Comparison of ENCODE assay signal across 13 mouse cellular contexts in the genomic region with DNA sequence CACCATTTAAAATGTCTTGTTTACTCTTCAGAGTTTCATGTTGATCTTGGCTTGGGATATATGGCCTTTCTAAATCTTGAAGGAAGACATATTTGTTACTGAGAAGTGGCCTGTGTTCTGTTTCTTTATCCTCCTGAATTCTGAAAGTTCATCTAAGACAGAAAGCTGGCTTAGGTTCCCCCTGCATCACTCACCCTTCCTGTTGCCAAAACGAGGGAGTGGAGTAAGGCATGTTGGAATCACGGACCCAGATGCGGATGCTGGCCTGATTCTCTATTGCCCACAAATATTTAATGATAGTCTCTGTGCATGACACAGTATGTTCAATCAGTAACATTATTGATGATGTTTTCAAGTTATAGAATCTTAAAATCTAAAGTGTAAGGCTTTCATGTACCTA.
DNase-seq lines count a peak whose midpoint lies in the region; ATAC-seq lines count a peak whose summit lies in the region.
"Had no signal": no experiment of that assay in that cellular context is flagged by ENCODE, and none has a peak within 500 bp of the region (broad histone marks: within the 10 kb centered on the region; RNA-seq: fewer than 3 reads in every experiment).

No protein-coding gene starts in this region.

- H3K36me3 ChIP-seq in kidney, embryonic 14.5 days (ENCODE audit: control insufficient read depth, insufficient read depth, low read length), result no peaks in the 10 kb centered on the region
- H3K36me3 ChIP-seq in kidney, embryonic 15.5 days, result no peaks in the 10 kb centered on the region
- H3K36me3 ChIP-seq: forebrain, embryonic 10.5 days; heart, embryonic 12.5 days; heart, embryonic 15.5 days; hindbrain, embryonic 12.5 days; hindbrain, embryonic 15.5 days had no signal

- ATAC-seq in kidney, embryonic 14.5 days (ENCODE audit: low FRiP score, low TSS enrichment), result 0 out of 2 replicates have a peak, but pooled peaks have one; percentile 55
- ATAC-seq in kidney, embryonic 15.5 days (replicated peaks; ENCODE audit: low FRiP score), result no peak

- no peak overlapping the region for H3K4me2 ChIP-seq in kidney, embryonic 14.5 days (replicated peaks; ENCODE audit: low read depth, low read length)
- H3K4me2 ChIP-seq in kidney, embryonic 15.5 days, result no peak overlapping the region
- H3K4me2 ChIP-seq: forebrain, embryonic 13.5 days; heart, embryonic 12.5 days; heart, embryonic 15.5 days; hindbrain, embryonic 12.5 days; hindbrain, embryonic 15.5 days had no signal

- no peak overlapping the region for H3K9ac ChIP-seq in kidney, embryonic 14.5 days (ENCODE audit: low read depth, low read length)
- no peak overlapping the region for H3K9ac ChIP-seq in kidney, embryonic 15.5 days
- H3K9ac ChIP-seq: forebrain, embryonic 13.5 days; heart, embryonic 12.5 days; heart, embryonic 15.5 days; hindbrain, embryonic 12.5 days; hindbrain, embryonic 15.5 days had no signal

- H3K27ac ChIP-seq in kidney, embryonic 14.5 days (ENCODE audit: low read depth, low read length), result no peak overlapping the region
- no peak overlapping the region for H3K27ac ChIP-seq in kidney, embryonic 15.5 days
- H3K27ac ChIP-seq: forebrain, embryonic 10.5 days; forebrain, embryonic 13.5 days; heart, embryonic 15.5 days; hindbrain, embryonic 12.5 days; hindbrain, embryonic 15.5 days had no signal

- WGBS in kidney, embryonic 14.5 days, result 56% methylated on average over 3 of the region's 3 CpGs
- 60% methylated on average over 3 of the region's 3 CpGs for WGBS in kidney, embryonic 15.5 days

- no peaks in the 10 kb centered on the region for H3K9me3 ChIP-seq in kidney, embryonic 14.5 days (ENCODE audit: control insufficient read depth, low read length)
- H3K9me3 ChIP-seq in kidney, embryonic 15.5 days (replicated peaks), result no peaks in the 10 kb centered on the region
- H3K9me3 ChIP-seq: forebrain, embryonic 10.5 days; forebrain, embryonic 13.5 days; heart, embryonic 12.5 days; heart, embryonic 15.5 days; hindbrain, embryonic 12.5 days; hindbrain, embryonic 15.5 days had no signal

- H3K27me3 ChIP-seq in kidney, embryonic 14.5 days (ENCODE audit: control insufficient read depth, insufficient read depth, low read length), result no peaks in the 10 kb centered on the region
- H3K27me3 ChIP-seq in kidney, embryonic 15.5 days, result no peaks in the 10 kb centered on the region
- H3K27me3 ChIP-seq: forebrain, embryonic 13.5 days; heart, embryonic 12.5 days; heart, embryonic 15.5 days; hindbrain, embryonic 12.5 days; hindbrain, embryonic 15.5 days; Patski had no signal

- no peak for DNase-seq in kidney, adult 9 months
- DNase-seq in kidney, postnatal 10 days, result peak; percentile 13
- DNase-seq in NIH3T3 (ENCODE audit: low read depth), result peak; percentile 55
- DNase-seq in right cerebral cortex, postnatal 4 days, result no peak

- no peak overlapping the region for H3K4me3 ChIP-seq in kidney, embryonic 14.5 days (ENCODE audit: low read length)
- no peak overlapping the region for H3K4me3 ChIP-seq in kidney, embryonic 15.5 days (replicated peaks)
- H3K4me3 ChIP-seq: forebrain, embryonic 10.5 days; forebrain, embryonic 13.5 days; heart, embryonic 12.5 days; heart, embryonic 15.5 days; hindbrain, embryonic 12.5 days; hindbrain, embryonic 15.5 days had no signal

- no peaks in the 10 kb centered on the region for H3K4me1 ChIP-seq in kidney, embryonic 14.5 days (ENCODE audit: control insufficient read depth, insufficient read depth, low read length)
- no peaks in the 10 kb centered on the region for H3K4me1 ChIP-seq in kidney, embryonic 15.5 days
- H3K4me1 ChIP-seq: forebrain, embryonic 10.5 days; forebrain, embryonic 13.5 days; heart, embryonic 12.5 days; hindbrain, embryonic 12.5 days; hindbrain, embryonic 15.5 days had no signal

Comparison
In these comparisons a context has a peak if more than half of its experiments do, and no peak if none do; other contexts are left out.
1. DNase-seq: peak in kidney, postnatal 10 days (single experiment) and NIH3T3 (single experiment); none in kidney, adult 9 months (single experiment) and right cerebral cortex, postnatal 4 days (single experiment).